Mouse (Mus musculus): ENCODE measurements around the gene Stard3. TPM values are rescaled to one million over a fixed set of nuclear protein-coding genes. Genes with fewer than 3 reads are reported as not detected.

Stard3 gene
- total RNA-seq (2021) = 10 to 100 TPM; 21.5 to 26.8 TPM

- DNase-seq = peak; percentile 88 to 89
- intact Hi-C loops (cut with DNase I) = no loop called here
These were observed at the start of gene Stard3 for GRCm38 (mm10) chr11:98358161-98359083. Stard3 (plus strand) TSS chr11:98358368.

GRCm38 (mm10) chr11:98313790-98314323 is 44.3 kb upstream of the Stard3 start:
- peak; percentile 58 to 72 for DNase-seq
- intact Hi-C loops (cut with DNase I) = no loop called here

- no peak for DNase-seq
- intact Hi-C loops (cut with DNase I) = no loop called here
These were observed 40.7 kb upstream of the Stard3 start for GRCm38 (mm10) chr11:98317479-98317878.

- intact Hi-C loops (cut with DNase I) = no loop called here
- no peak for DNase-seq
These were observed 39.6 kb upstream of the Stard3 start for GRCm38 (mm10) chr11:98318421-98319116.

- intact Hi-C loops (cut with DNase I) = no loop called here
- no peak for DNase-seq
These were observed 39.0 kb upstream of the Stard3 start for GRCm38 (mm10) chr11:98319120-98319519.

GRCm38 (mm10) chr11:98319544-98319943 is 38.6 kb upstream of the Stard3 start:
- DNase-seq = no peak
- intact Hi-C loops (cut with DNase I) = no loop called here

GRCm38 (mm10) chr11:98319944-98320343 is 38.2 kb upstream of the Stard3 start:
- no peak for DNase-seq
- intact Hi-C loops (cut with DNase I) = no loop called here

- intact Hi-C loops (cut with DNase I) = no loop called here
- no peak for DNase-seq
These were observed 37.8 kb upstream of the Stard3 start for GRCm38 (mm10) chr11:98320381-98320780.

- DNase-seq = no peak
- intact Hi-C loops (cut with DNase I) = no loop called here
These were observed 37.1 kb upstream of the Stard3 start for GRCm38 (mm10) chr11:98320806-98321676.

- no peak for DNase-seq
- intact Hi-C loops (cut with DNase I) = no loop called here
These were observed 36.5 kb upstream of the Stard3 start for GRCm38 (mm10) chr11:98321677-98322003.

GRCm38 (mm10) chr11:98322159-98322558 is 36.0 kb upstream of the Stard3 start:
- no peak for DNase-seq
- intact Hi-C loops (cut with DNase I) = no loop called here

GRCm38 (mm10) chr11:98323136-98323866 is 34.9 kb upstream of the Stard3 start:
- intact Hi-C loops (cut with DNase I) = no loop called here
- DNase-seq = no peak

- no peak for DNase-seq
- intact Hi-C loops (cut with DNase I) = no loop called here
These were observed 34.2 kb upstream of the Stard3 start for GRCm38 (mm10) chr11:98323933-98324332.

GRCm38 (mm10) chr11:98325191-98325820 is 32.9 kb upstream of the Stard3 start:
- intact Hi-C loops (cut with DNase I) = no loop called here
- no peak for DNase-seq

GRCm38 (mm10) chr11:98325821-98326218 is 32.3 kb upstream of the Stard3 start:
- intact Hi-C loops (cut with DNase I) = no loop called here
- DNase-seq = no peak

- no peak for DNase-seq
- intact Hi-C loops (cut with DNase I) = no loop called here
These were observed 31.4 kb upstream of the Stard3 start for GRCm38 (mm10) chr11:98326741-98327135.

- DNase-seq = no peak
- intact Hi-C loops (cut with DNase I) = no loop called here
These were observed 30.8 kb upstream of the Stard3 start for GRCm38 (mm10) chr11:98327136-98328030.

- intact Hi-C loops (cut with DNase I) = no loop called here
- DNase-seq = no peak
These were observed 30.2 kb upstream of the Stard3 start for GRCm38 (mm10) chr11:98328031-98328370.
